Mouse (Mus musculus): Measurements from ENCODE around the gene 1700001C02Rik.

GRCm38 (mm10) chr5:30427406-30427805 lies 38.4 kb upstream of the 1700001C02Rik start:
- no peak for TF ChIP-seq POLR2A (IDR thresholded peaks at IDR 0.05; ENCODE audit: insufficient read length, low read depth)
- no peak for TF ChIP-seq MYOG (IDR thresholded peaks at IDR 0.05; ENCODE audit: control insufficient read depth in 1 of 3, insufficient read depth in 1 of 3, insufficient read length in 2 of 3, low read depth in 2 of 3)
- TF ChIP-seq MAX (IDR thresholded peaks at IDR 0.05; ENCODE audit: low read depth), result no peak
- TF ChIP-seq POLR2AphosphoS2 (IDR thresholded peaks at IDR 0.05; ENCODE audit: insufficient read length, low read depth), result no peak
- no peak for TF ChIP-seq CEBPB (IDR thresholded peaks at IDR 0.05; ENCODE audit: insufficient read depth, poor library complexity, severe bottlenecking)
- TF ChIP-seq USF1 (IDR thresholded peaks at IDR 0.05; ENCODE audit: low read depth), result no peak
- TF ChIP-seq MYOD1 (IDR thresholded peaks at IDR 0.05; ENCODE audit: control insufficient read depth in 1 of 3, insufficient read length in 2 of 3, low read depth in 2 of 3), result no peak
- no peak for TF ChIP-seq TCF3 (IDR thresholded peaks at IDR 0.05; ENCODE audit: insufficient read length, low read depth)
- TF ChIP-seq E2F4 (IDR thresholded peaks at IDR 0.05; ENCODE audit: insufficient read depth), result no peak
- no peak for TF ChIP-seq TCF12 (IDR thresholded peaks at IDR 0.05; ENCODE audit: insufficient read depth, poor library complexity, severe bottlenecking)
- TF ChIP-seq SRF (IDR thresholded peaks at IDR 0.05; ENCODE audit: control insufficient read depth, insufficient read length, low read depth), result no peak
- no peak for TF ChIP-seq REST (IDR thresholded peaks at IDR 0.05; ENCODE audit: insufficient read depth, insufficient read length)
